Mouse (Mus musculus): ENCODE measurements around the gene Olfr1369-ps1. TPM values are rescaled to one million over a fixed set of nuclear protein-coding genes. Genes with fewer than 3 reads are reported as not detected.

Olfr1369-ps1 gene
- polyA plus RNA-seq, 1 experiment from 2014 or later, result 0.05 TPM

Other genes with a start within 250 kb of the Olfr1369-ps1 start
- not detected in 2 replicates for gene Olfr1370, start 36.5 kb upstream of the Olfr1369-ps1 start, polyA plus RNA-seq (2015; fragmentation: Nextera tagmentation; extraction: Ambion mirVana)
- not detected in 2 replicates for gene Olfr263, start 18.2 kb downstream of the Olfr1369-ps1 start, polyA plus RNA-seq (2015; fragmentation: Nextera tagmentation; extraction: Ambion mirVana)
- gene Olfr1368, start 34.4 kb downstream of the Olfr1369-ps1 start, polyA plus RNA-seq (2015; fragmentation: Nextera tagmentation; extraction: Ambion mirVana), result not detected in 2 replicates
- gene Trim27, start 68.0 kb downstream of the Olfr1369-ps1 start, polyA plus RNA-seq (2015; fragmentation: Nextera tagmentation; extraction: Ambion mirVana), result 136 and 139 TPM in 2 replicates
- not detected in 2 replicates for gene Gpx5, start 181.2 kb downstream of the Olfr1369-ps1 start, polyA plus RNA-seq (2015; fragmentation: Nextera tagmentation; extraction: Ambion mirVana)
- gene Gpx6, start 200.6 kb downstream of the Olfr1369-ps1 start, polyA plus RNA-seq (2015; fragmentation: Nextera tagmentation; extraction: Ambion mirVana), result 5.2 and 6.1 TPM in 2 replicates
- gene Olfr1367, start 235.4 kb downstream of the Olfr1369-ps1 start, polyA plus RNA-seq (2015; fragmentation: Nextera tagmentation; extraction: Ambion mirVana), result not detected in 2 replicates

Measured in kidney, embryonic 15.5 days (tissue).